Mouse (Mus musculus): Measurements from ENCODE around the gene Dnajc17.

Dnajc17 gene

GRCm38 (mm10) chr2:119208344-119209175 lies at the start of gene Dnajc17, which contains the start of gene Zfyve19:
Gene Dnajc17 (minus strand): TSS chr2:119208795.
Gene Zfyve19 (plus strand): TSS chr2:119208617.
- DNase-seq, result peak; percentile 95 to 98

- DNase-seq, result no peak
These were observed 46.4 kb upstream of the Dnajc17 start for GRCm38 (mm10) chr2:119254976-119255375.

- DNase-seq, result peak; percentile 93 to 94
These were observed 42.4 kb upstream of the Dnajc17 start for GRCm38 (mm10) chr2:119250826-119251478.

GRCm38 (mm10) chr2:119250377-119250776 lies 41.8 kb upstream of the Dnajc17 start:
- no peak for DNase-seq

GRCm38 (mm10) chr2:119249592-119250061 lies 41.0 kb upstream of the Dnajc17 start:
- DNase-seq, result peak in 1 of 2 experiments; percentile 31

- no peak for DNase-seq
These were observed 39.3 kb upstream of the Dnajc17 start for GRCm38 (mm10) chr2:119247904-119248303.

GRCm38 (mm10) chr2:119245246-119245645 lies 36.7 kb upstream of the Dnajc17 start:
- no peak for DNase-seq

- DNase-seq, result peak in 1 of 2 experiments; percentile 52
These were observed 34.0 kb upstream of the Dnajc17 start for GRCm38 (mm10) chr2:119242548-119242947.

- DNase-seq, result no peak
These were observed 32.2 kb upstream of the Dnajc17 start for GRCm38 (mm10) chr2:119240819-119241186.

GRCm38 (mm10) chr2:119240075-119240818 lies 31.7 kb upstream of the Dnajc17 start:
- peak in 1 of 2 experiments; percentile 13 for DNase-seq

GRCm38 (mm10) chr2:119238671-119239070 lies 30.1 kb upstream of the Dnajc17 start:
- peak in 1 of 2 experiments; percentile 37 for DNase-seq

GRCm38 (mm10) chr2:119237871-119238220 lies 29.3 kb upstream of the Dnajc17 start:
- peak in 1 of 2 experiments; percentile 66 for DNase-seq

GRCm38 (mm10) chr2:119237210-119237870 lies 28.7 kb upstream of the Dnajc17 start, which contains the start of gene Spint1:
Gene Spint1 (plus strand): TSS chr2:119237362.
- DNase-seq, result peak; percentile 69 to 79

GRCm38 (mm10) chr2:119236682-119237209 lies 28.2 kb upstream of the Dnajc17 start:
- no peak for DNase-seq

- no peak for DNase-seq
These were observed 21.4 kb upstream of the Dnajc17 start, which contains the start of gene Ppp1r14d for GRCm38 (mm10) chr2:119229775-119230704. Gene Ppp1r14d (minus strand): TSS chr2:119229906.

- no peak for DNase-seq
These were observed 547 bp upstream of the Dnajc17 start for GRCm38 (mm10) chr2:119209176-119209507.

- peak in 1 of 2 experiments; percentile 7 for DNase-seq
These were observed 643 bp downstream of the Dnajc17 start for GRCm38 (mm10) chr2:119207961-119208343.

- no peak for DNase-seq
These were observed 4.6 kb downstream of the Dnajc17 start for GRCm38 (mm10) chr2:119203871-119204460.

- DNase-seq, result peak; percentile 71 to 78
These were observed 5.6 kb downstream of the Dnajc17 start for GRCm38 (mm10) chr2:119202914-119203453.

GRCm38 (mm10) chr2:119198934-119199333 lies 9.7 kb downstream of the Dnajc17 start:
- DNase-seq, result no peak
